Mouse (Mus musculus) left cerebral cortex, postnatal 36 days (tissue): Measurements from ENCODE around the gene Pi16. TPM values are rescaled to one million over a fixed set of nuclear protein-coding genes. Genes with fewer than 3 reads are reported as not detected.

ENCODE experiments used
- DNase-seq, 2 experiments: peaks; one replicate each; pipeline ENCODE4 v3.0.0; 2021 to 2022; ENCODE audit warnings: low spot score in 2 of 2, mixed read lengths in 1 of 2
- intact Hi-C: fragments of 180-260 bp; cut with DNase I; formaldehyde crosslinking; loops from one replicate; pipeline ENCODE4 v1.15.1; 2025
- total RNA-seq, 2 experiments: library from RNA; stranded (reverse); gene quantifications; 2 replicates each; pipeline ENCODE4 v1.2.3; 2021

Pi16 gene
- total RNA-seq, 2 experiments from 2014 or later: 1.1 to 1.3 TPM

- intact Hi-C loops: no loop called here
- DNase-seq: no peak
Measured at GRCm38 (mm10) chr17:29325831-29326230, 8.4 kb downstream of the Pi16 start.

GRCm38 (mm10) chr17:29326531-29327529 is 9.3 kb downstream of the Pi16 start:
- no peak for DNase-seq

GRCm38 (mm10) chr17:29327691-29328090 is 10.2 kb downstream of the Pi16 start:
- intact Hi-C loops: no loop called here
- no peak for DNase-seq

More at GRCm38 (mm10) chr17:29326531-29327529, 9.3 kb downstream of the Pi16 start:
- intact Hi-C loops: no loop called here

GRCm38 (mm10) chr17:29330221-29330620 is 12.7 kb downstream of the Pi16 start:
- intact Hi-C loops: no loop called here
- no peak for DNase-seq

GRCm38 (mm10) chr17:29330671-29331410 is 13.4 kb downstream of the Pi16 start:
- intact Hi-C loops: no loop called here
- no peak for DNase-seq

- intact Hi-C loops: no loop called here
- no peak for DNase-seq
Measured at GRCm38 (mm10) chr17:29332186-29332685, 14.8 kb downstream of the Pi16 start.

GRCm38 (mm10) chr17:29336266-29336990 is 18.9 kb downstream of the Pi16 start:
- intact Hi-C loops: no loop called here

GRCm38 (mm10) chr17:29337979-29338823 is 20.7 kb downstream of the Pi16 start:
- DNase-seq: no peak
- intact Hi-C loops: no loop called here

More at GRCm38 (mm10) chr17:29336266-29336990, 18.9 kb downstream of the Pi16 start:
- no peak for DNase-seq

- intact Hi-C loops: no loop called here
- no peak for DNase-seq
Measured at GRCm38 (mm10) chr17:29339170-29339768, 21.8 kb downstream of the Pi16 start.

GRCm38 (mm10) chr17:29340406-29341261 is 23.2 kb downstream of the Pi16 start:
- intact Hi-C loops: no loop called here
- DNase-seq: no peak

GRCm38 (mm10) chr17:29341591-29342003 is 24.1 kb downstream of the Pi16 start:
- intact Hi-C loops: no loop called here

GRCm38 (mm10) chr17:29342010-29342910 is 24.8 kb downstream of the Pi16 start:
- no peak for DNase-seq
- intact Hi-C loops: no loop called here

More at GRCm38 (mm10) chr17:29341591-29342003, 24.1 kb downstream of the Pi16 start:
- no peak for DNase-seq

- DNase-seq: no peak
- intact Hi-C loops: no loop called here
Measured at GRCm38 (mm10) chr17:29343241-29343640, 25.8 kb downstream of the Pi16 start.

- no peak for DNase-seq
- intact Hi-C loops: no loop called here
Measured at GRCm38 (mm10) chr17:29345272-29345671, 27.8 kb downstream of the Pi16 start.

- intact Hi-C loops: no loop called here
- DNase-seq: peak; percentile 63 to 71
Measured at GRCm38 (mm10) chr17:29346496-29347125, 29.1 kb downstream of the Pi16 start.

GRCm38 (mm10) chr17:29347126-29347644 is 29.7 kb downstream of the Pi16 start:
- intact Hi-C loops: no loop called here
- no peak for DNase-seq
